Mouse (Mus musculus) MEL (cell line): ENCODE measurements around the gene Xkr8.

Source experiments
- CTCF ChIP-seq, 3 experiments: IDR thresholded peaks in 2 of 3; conservative IDR thresholded peaks in 1 of 3; 2 replicates each; pipeline ENCODE4 v1.5.1; 2011 to 2012; ENCODE audit warnings: low read length in 3 of 3, low read depth in 2 of 3, mild to moderate bottlenecking in 2 of 3, improper control_type of control experiment in 1 of 3, inconsistent platforms in 1 of 3, mixed read lengths in 1 of 3, moderate library complexity in 1 of 3; ENCODE audit not compliant: control insufficient read depth in 1 of 3, insufficient read depth in 1 of 3, poor library complexity in 1 of 3, severe bottlenecking in 1 of 3
- EP300 ChIP-seq, 2 experiments: IDR thresholded peaks; 2 replicates each; pipeline ENCODE4 v1.6.1; 2011; ENCODE audit warnings: improper control_type of control experiment in 2 of 2, low read length in 2 of 2, low read depth in 1 of 2, mild to moderate bottlenecking in 1 of 2
- POLR2A ChIP-seq, 2 experiments: IDR thresholded peaks; 2 replicates each; pipeline ENCODE4 v1.6.1; 2011 to 2012; ENCODE audit warnings: low read length in 2 of 2, mild to moderate bottlenecking in 2 of 2, control low read depth in 1 of 2, improper control_type of control experiment in 1 of 2, low read depth in 1 of 2, moderate library complexity in 1 of 2; ENCODE audit not compliant: control insufficient read depth in 1 of 2, insufficient read depth in 1 of 2, poor library complexity in 1 of 2
- SIN3A ChIP-seq: IDR thresholded peaks from 2 replicates; pipeline ENCODE4 v1.6.1; 2012; ENCODE audit warnings: low read length, improper control_type of control experiment, inconsistent platforms
- USF1 ChIP-seq: IDR thresholded peaks from 2 replicates; pipeline ENCODE4 v1.6.1; 2014; ENCODE audit warnings: low read depth, mild to moderate bottlenecking, inconsistent platforms, low read length, improper control_type of control experiment, moderate library complexity
- USF2 ChIP-seq, 2 experiments: IDR thresholded peaks; 2 replicates each; pipeline ENCODE4 v1.6.1; 2011 to 2012; ENCODE audit warnings: improper control_type of control experiment in 2 of 2, low read length in 2 of 2, borderline replicate concordance in 1 of 2, inconsistent platforms in 1 of 2, low read depth in 1 of 2, mild to moderate bottlenecking in 1 of 2; ENCODE audit not compliant: insufficient read depth in 1 of 2

DNA sequence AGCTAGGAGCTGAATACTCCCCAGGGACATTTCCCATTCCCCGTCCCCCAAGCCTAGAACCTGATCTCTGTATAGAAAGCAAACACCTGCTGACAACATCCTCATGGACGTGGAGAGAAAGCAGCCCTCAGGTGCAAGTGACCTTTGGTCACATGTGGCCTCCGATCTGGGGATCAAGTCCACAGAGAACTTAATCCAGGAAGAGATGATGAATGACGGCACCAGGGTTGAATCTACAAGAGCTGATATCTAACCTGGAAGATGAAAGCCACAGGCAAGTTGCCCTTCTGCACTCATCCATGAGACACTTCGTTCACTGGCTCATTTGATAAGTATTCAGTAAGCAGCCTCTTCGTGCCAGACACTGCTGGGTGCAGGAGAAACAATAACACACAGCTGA lies 30.3 kb upstream of the Xkr8 start:
- no peak for TF ChIP-seq USF1
- no peak for TF ChIP-seq CTCF (IDR thresholded peaks at IDR 0.05 in 2 of 3, conservative IDR thresholded peaks at IDR 0.05 in 1 of 3; ENCODE audit: control insufficient read depth in 1 of 3, insufficient read depth in 1 of 3, low read depth in 2 of 3, low read length in 3 of 3, poor library complexity in 1 of 3, severe bottlenecking in 1 of 3)
- TF ChIP-seq USF2 (IDR thresholded peaks at IDR 0.05; ENCODE audit: borderline replicate concordance in 1 of 2, insufficient read depth in 1 of 2, low read depth in 1 of 2, low read length in 2 of 2), result no peak
- TF ChIP-seq POLR2A (IDR thresholded peaks at IDR 0.05; ENCODE audit: control insufficient read depth in 1 of 2, insufficient read depth in 1 of 2, low read depth in 1 of 2, low read length in 2 of 2, poor library complexity in 1 of 2), result no peak
- TF ChIP-seq SIN3A, result no peak
- no peak for TF ChIP-seq EP300 (IDR thresholded peaks at IDR 0.05; ENCODE audit: low read depth in 1 of 2, low read length in 2 of 2)
